ENCODE assay signal across 17 mouse cellular contexts in genomic region chrX:159521780-159522179, GRCm38 (mm10).
"Had no signal": no experiment of that assay in that cellular context is flagged by ENCODE, and none has a peak within 500 bp of the region (broad histone marks: within the 10 kb centered on the region; RNA-seq: fewer than 3 reads in every experiment).

No protein-coding gene starts in this region.

- H3K4me2 ChIP-seq: liver, embryonic 13.5 days; lung, embryonic 14.5 days; midbrain, embryonic 12.5 days; midbrain, embryonic 15.5 days; stomach, embryonic 15.5 days had no signal

- H3K36me3 ChIP-seq: liver, embryonic 13.5 days; midbrain, embryonic 12.5 days; midbrain, embryonic 15.5 days; stomach, embryonic 15.5 days had no signal

- H3K4me3 ChIP-seq: left cerebral cortex, adult 2 months; liver, embryonic 13.5 days; midbrain, embryonic 12.5 days; midbrain, embryonic 15.5 days; myocyte; stomach, embryonic 15.5 days had no signal

- H3K9me3 ChIP-seq: liver, embryonic 13.5 days; midbrain, embryonic 12.5 days; midbrain, embryonic 15.5 days; stomach, embryonic 15.5 days had no signal

- DNase-seq: kidney, adult 2 months; kidney, postnatal 10 days; kidney, postnatal 36 days; layer of hippocampus, postnatal 36 days; liver, embryonic 13.5 days; lung, embryonic 14.5 days; right cerebral cortex, adult 18-20 months; right cerebral cortex, postnatal 14 days; spleen, adult 18-20 months; thymus, postnatal 25 days had no signal

- H3K9ac ChIP-seq: liver, embryonic 13.5 days; lung, embryonic 14.5 days; midbrain, embryonic 12.5 days; midbrain, embryonic 15.5 days; stomach, embryonic 15.5 days had no signal

- H3K27ac ChIP-seq: left cerebral cortex, adult 2 months; liver, embryonic 13.5 days; macrophage; midbrain, embryonic 12.5 days; midbrain, embryonic 15.5 days; stomach, embryonic 15.5 days had no signal

- H3K27me3 ChIP-seq: liver, embryonic 13.5 days; stomach, embryonic 15.5 days had no signal

- H3K4me1 ChIP-seq: liver, embryonic 13.5 days; midbrain, embryonic 12.5 days; midbrain, embryonic 15.5 days; stomach, embryonic 15.5 days had no signal

- ATAC-seq: lung, postnatal 0 days; midbrain, embryonic 15.5 days had no signal
